Mouse (Mus musculus) central nervous system, embryonic 18 days (tissue): ENCODE results near the gene Pfn1. TPM values are rescaled to one million over a fixed set of nuclear protein-coding genes. Genes with fewer than 3 reads are reported as not detected.

ENCODE experiments used
- polyA plus RNA-seq: library from polyadenylated mRNA; depleted of rRNA; stranded (reverse); fragments of >200 nt; gene quantifications from 2 replicates; pipeline ENCODE4 v1.2.3, GENCODE M21; 2012; rRNA removed

Pfn1 gene
- polyA plus RNA-seq, result 321 and 340 TPM in 2 replicates

GRCm38 (mm10) chr11:70654198-70654922, at the start of gene Pfn1:
Gene Pfn1 (minus strand): TSS chr11:70654644.

GRCm38 (mm10) chr11:70699722-70700556, 45.5 kb upstream of the Pfn1 start, which contains the start of the genes Inca1 and Kif1c:
Gene Inca1 (minus strand): TSS chr11:70700155.
Gene Kif1c (plus strand): TSS chr11:70700548.

GRCm38 (mm10) chr11:70687601-70688199, 33.3 kb upstream of the Pfn1 start, which contains the start of gene Camta2:
Gene Camta2 (minus strand): TSS chr11:70688105.

GRCm38 (mm10) chr11:70668771-70669505, 14.5 kb upstream of the Pfn1 start, which contains the start of gene Spag7:
Gene Spag7 (minus strand): TSS chr11:70669416.

GRCm38 (mm10) chr11:70656964-70657363, 2.5 kb upstream of the Pfn1 start, which contains the start of gene Eno3:
Gene Eno3 (plus strand): TSS chr11:70657202.

GRCm38 (mm10) chr11:70646691-70647650, 7.5 kb downstream of the Pfn1 start, which contains the start of the genes Rnf167 and Slc25a11:
Gene Rnf167 (plus strand): TSS chr11:70647235.
Gene Slc25a11 (minus strand): TSS chr11:70647479.

GRCm38 (mm10) chr11:70638714-70639278, 15.6 kb downstream of the Pfn1 start, which contains the start of gene Gp1ba:
Gene Gp1ba (plus strand): TSS chr11:70639122.

GRCm38 (mm10) chr11:70619101-70619500, 35.3 kb downstream of the Pfn1 start, which contains the start of gene Chrne:
Gene Chrne (minus strand): TSS chr11:70619216.

GRCm38 (mm10) chr11:70615516-70616093, 38.8 kb downstream of the Pfn1 start, which contains the start of gene 4930544D05Rik:
Gene 4930544D05Rik (plus strand): TSS chr11:70615848.

Other genes with a start within 250 kb of the Pfn1 start
- gene Pelp1, start 244.6 kb downstream of the Pfn1 start, polyA plus RNA-seq, result 22.4 and 26.1 TPM in 2 replicates
- 64.3 and 77.9 TPM in 2 replicates for gene Arrb2, start 222.0 kb downstream of the Pfn1 start, polyA plus RNA-seq
- 29.5 and 33.2 TPM in 2 replicates for gene Med11, start 202.7 kb downstream of the Pfn1 start, polyA plus RNA-seq
- 1.4 and 1.6 TPM in 2 replicates for gene Zmynd15, start 195.2 kb downstream of the Pfn1 start, polyA plus RNA-seq
- 2.1 and 4.0 TPM in 2 replicates for gene Cxcl16, start 194.7 kb downstream of the Pfn1 start, polyA plus RNA-seq
- 5.3 and 6.0 TPM in 2 replicates for gene Tm4sf5, start 149.4 kb downstream of the Pfn1 start, polyA plus RNA-seq
- gene Vmo1, start 140.0 kb downstream of the Pfn1 start, polyA plus RNA-seq, result 0.17 TPM in 1 of 2 replicates, not detected in the other
- gene Gltpd2, start 135.4 kb downstream of the Pfn1 start, polyA plus RNA-seq, result not detected in 2 replicates
- gene Psmb6, start 129.3 kb downstream of the Pfn1 start, polyA plus RNA-seq, result 411 and 440 TPM in 2 replicates
- not detected in 2 replicates for gene Gm40193, start 121.7 kb downstream of the Pfn1 start, polyA plus RNA-seq
- 30.0 and 37.4 TPM in 2 replicates for gene Pld2, start 114.6 kb downstream of the Pfn1 start, polyA plus RNA-seq
- gene Mink1, start 91.8 kb downstream of the Pfn1 start, polyA plus RNA-seq, result 97.3 and 104 TPM in 2 replicates
- 0.12 TPM in 1 of 2 replicates, not detected in the other for gene 4930544D05Rik, start 38.8 kb downstream of the Pfn1 start, polyA plus RNA-seq
- 0.13 and 0.53 TPM in 2 replicates for gene Chrne, start 35.4 kb downstream of the Pfn1 start, polyA plus RNA-seq
- gene Gp1ba, start 15.5 kb downstream of the Pfn1 start, polyA plus RNA-seq, result 0.05 TPM in 1 of 2 replicates, not detected in the other
- gene Rnf167, start 7.4 kb downstream of the Pfn1 start, polyA plus RNA-seq, result 96.5 and 96.7 TPM in 2 replicates
- 113 and 117 TPM in 2 replicates for gene Slc25a11, start 7.2 kb downstream of the Pfn1 start, polyA plus RNA-seq
- gene Eno3, start 2.6 kb upstream of the Pfn1 start, polyA plus RNA-seq, result 17.5 and 44.8 TPM in 2 replicates
- 70.3 and 73.0 TPM in 2 replicates for gene Spag7, start 14.8 kb upstream of the Pfn1 start, polyA plus RNA-seq
- 20.3 and 22.8 TPM in 2 replicates for gene Camta2, start 33.5 kb upstream of the Pfn1 start, polyA plus RNA-seq
- 0.49 and 0.56 TPM in 2 replicates for gene Inca1, start 45.5 kb upstream of the Pfn1 start, polyA plus RNA-seq
- gene Kif1c, start 45.9 kb upstream of the Pfn1 start, polyA plus RNA-seq, result 16.3 and 18.0 TPM in 2 replicates
- gene Zfp3, start 109.6 kb upstream of the Pfn1 start, polyA plus RNA-seq, result 9.1 TPM in 2 replicates
- gene Scimp, start 157.9 kb upstream of the Pfn1 start, polyA plus RNA-seq, result 0.07 TPM in 1 of 2 replicates, not detected in the other
- gene Rabep1, start 190.1 kb upstream of the Pfn1 start, polyA plus RNA-seq, result 35.8 and 38.5 TPM in 2 replicates